Mouse (Mus musculus): ENCODE results near the gene Taar4.

Taar4 gene

DNA sequence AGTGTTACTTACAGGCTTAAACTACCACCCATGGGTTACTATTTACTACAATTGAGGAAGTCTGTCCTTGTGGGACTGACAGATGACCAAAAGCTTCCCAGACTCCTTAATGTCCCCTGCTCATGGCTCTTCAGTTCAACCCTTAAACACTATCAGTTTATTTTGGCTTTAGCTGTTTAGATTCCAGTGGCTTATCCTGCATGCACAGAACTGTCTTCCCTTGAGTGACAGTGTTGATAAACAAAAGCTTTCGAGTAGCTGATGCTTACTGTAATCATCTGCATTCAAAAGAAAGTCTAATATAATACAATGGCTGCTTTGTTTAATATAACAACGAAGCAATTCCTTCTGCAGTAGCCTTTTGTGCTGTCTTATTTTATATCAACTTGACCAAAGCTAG is 46.7 kb downstream of the Taar4 start:
- no peak for DNase-seq (ENCODE audit: low spot score in 2 of 2)

DNA sequence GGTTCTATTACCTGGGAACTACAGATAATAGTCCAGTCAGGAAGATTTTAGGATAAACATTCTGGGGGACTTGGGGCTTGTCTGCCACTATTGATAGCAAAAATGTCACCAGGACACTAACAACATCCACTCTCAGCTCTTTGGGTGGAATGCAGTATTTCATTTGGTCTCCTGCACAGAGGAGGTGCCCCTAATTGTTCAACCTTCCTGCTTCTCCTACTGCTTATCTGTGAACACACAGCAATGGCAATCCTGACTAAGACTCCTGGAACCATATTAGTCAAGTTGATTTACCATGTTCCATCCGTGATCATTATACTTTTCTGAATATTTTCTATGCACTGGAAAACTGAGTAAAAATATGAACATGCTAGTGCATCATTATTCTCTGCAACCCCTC is 47.8 kb downstream of the Taar4 start:
- no peak for DNase-seq (ENCODE audit: low spot score in 2 of 2)

Data from urinary bladder, adult 18-20 months (tissue).